Mouse (Mus musculus): ENCODE results near the gene Cth.
"Not testable (repeated sequence)": the region's sequence is repeated elsewhere in the genome, so short reads cannot be mapped to it uniquely, and the experiment has no call there.

The Cth gene

DNA sequence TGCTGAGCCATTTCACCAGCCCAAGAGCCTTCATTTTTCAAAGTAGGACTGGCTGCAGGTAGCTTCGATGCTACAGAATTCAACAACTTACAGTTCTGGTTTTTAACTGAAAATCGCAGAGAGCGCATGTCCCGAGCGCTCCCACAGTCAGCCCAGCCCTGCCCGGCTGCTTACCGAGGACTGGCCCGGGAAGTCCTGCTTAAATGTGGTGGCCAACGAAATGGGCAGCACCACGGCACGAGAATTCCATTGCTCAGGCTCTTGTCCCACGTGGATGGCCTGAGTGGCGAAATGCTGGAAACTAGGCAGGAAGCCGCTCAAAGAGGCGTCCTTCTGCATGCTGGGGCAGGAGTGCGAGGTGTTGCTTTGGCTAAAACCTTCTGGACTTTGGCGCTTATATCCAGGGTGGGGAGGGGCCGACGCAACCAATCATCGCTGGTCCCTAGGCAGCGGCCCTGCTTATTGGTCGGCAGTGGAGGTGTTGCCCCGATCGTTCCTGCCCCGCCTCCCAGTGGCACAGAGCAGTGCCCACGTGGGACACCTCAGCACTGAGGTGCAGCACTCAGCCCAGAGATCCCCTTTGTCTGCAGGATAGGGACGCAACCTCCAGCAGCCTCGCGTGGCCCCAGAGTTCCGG lies at the start of gene Cth:
Gene Cth, minus strand, starts transcription at position 386 of the 637 bp plus-strand sequence.
- DNase-seq (ENCODE audit: low read depth, low spot score): peak; percentile 74

DNA sequence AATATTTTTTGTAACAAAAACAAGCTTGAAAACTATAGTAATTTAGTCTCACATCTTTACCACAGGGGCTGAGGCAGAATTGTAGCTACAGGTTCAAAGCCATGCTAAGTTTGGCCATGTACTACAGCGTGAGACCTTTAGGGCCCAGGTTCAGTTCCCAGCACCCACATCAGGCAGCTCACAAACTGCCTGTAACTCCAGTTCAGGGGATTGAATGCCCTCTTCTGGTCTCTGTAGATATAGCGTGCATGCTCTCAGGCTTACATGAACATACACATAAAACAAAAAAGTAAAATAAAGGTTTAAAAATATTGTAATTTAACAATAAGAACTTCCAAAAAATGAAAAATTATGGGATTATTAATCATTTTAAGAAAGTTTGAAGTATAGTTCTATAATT lies 48.4 kb upstream of the Cth start:
- DNase-seq (ENCODE audit: low read depth, low spot score): no peak

DNA sequence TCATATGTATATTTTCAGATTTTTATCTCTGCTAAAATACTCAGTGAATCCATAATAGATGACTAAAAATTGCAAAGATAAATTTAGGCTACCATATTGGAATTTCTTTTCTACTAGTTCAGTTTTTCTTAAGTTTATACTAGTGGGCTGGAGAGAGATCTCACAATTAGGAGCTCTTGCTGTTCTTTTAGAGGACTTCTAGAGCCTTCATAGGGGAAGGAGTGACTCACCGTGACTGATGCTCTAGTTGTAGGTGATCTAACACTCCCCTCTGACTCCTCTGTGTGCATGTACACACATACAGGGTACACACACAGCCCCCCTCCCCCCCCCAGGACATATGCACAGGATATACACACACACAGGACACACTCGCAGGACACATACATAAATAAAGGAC lies 46.3 kb upstream of the Cth start:
- DNase-seq (ENCODE audit: low read depth, low spot score): no peak

DNA sequence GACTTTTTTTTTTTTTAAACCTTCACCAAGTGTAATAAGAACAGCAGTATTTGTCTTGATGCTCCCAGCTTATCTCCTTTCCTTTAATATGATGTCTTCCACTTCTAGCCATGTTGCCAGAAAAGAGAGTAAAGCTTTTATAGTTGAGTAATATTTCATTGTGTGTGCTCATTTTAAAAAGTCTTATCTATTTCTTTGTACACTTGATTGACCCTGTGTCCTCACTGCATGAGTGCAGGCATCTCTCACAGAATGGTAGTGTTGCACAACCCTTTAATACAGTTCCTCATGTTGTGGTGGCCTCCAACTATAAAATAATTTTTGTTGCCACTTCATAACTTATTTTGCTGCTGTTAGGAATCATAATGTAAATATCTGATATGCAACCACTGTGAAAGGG lies 32.4 kb upstream of the Cth start:
- no peak for DNase-seq (ENCODE audit: low read depth, low spot score)

DNA sequence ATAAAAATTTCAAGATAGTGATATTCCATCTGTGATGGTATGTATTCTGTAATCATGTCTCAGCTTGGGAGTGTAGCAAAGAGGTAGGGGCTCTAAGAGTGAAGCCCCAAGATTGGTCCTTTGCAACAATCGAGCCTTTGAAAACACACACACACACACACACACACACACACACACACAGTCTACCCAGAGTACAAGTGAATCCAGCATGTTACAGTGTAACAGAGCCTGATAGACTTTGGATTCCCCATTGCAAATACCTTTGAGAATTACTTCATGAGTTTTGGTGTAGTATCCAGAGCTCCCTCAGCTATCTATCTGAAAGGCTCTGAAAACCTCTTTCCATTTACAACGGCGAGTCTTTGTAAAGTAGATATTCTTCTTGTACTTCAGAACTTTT lies 31.3 kb upstream of the Cth start:
- no peak for DNase-seq (ENCODE audit: low read depth, low spot score)

DNA sequence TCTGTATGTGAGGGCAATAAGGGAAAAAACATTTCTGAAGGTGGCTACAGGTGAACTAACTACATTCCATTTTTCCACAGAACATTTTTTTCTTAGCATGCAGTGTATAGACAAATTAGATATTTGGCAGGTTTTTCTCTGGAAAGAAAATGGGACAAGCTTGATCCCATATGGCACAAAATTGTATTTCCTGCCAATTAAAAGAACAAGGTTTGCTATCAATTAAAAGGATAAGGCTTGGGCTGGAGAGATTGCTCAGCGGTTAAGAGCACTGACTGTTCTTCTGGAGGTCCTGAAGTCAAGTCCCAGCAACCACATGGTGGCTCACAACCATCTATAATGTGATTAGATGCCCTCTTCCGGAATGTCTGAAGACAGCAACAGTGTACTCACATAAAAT lies 30.6 kb upstream of the Cth start:
- no peak for DNase-seq (ENCODE audit: low read depth, low spot score)

DNA sequence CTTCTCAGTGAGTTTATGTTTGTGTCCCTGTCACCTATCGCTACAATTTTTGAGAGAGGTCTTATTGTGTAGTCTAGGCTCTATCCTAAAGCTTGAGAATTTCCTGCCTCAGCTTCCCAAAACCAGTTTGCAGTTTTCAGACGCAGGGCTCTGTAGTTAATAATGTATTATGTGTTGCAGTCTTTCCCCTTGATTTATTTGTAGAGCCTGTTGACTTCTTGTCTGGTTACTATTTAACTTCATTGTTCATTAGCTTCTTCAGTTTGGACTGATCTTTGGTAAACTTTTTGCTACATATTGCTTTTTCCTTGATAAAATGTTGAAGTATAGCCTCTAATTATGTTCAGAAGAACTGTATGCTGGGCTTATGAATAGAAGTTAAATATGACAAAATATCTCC lies 27.8 kb upstream of the Cth start:
- DNase-seq (ENCODE audit: low read depth, low spot score): no peak

DNA sequence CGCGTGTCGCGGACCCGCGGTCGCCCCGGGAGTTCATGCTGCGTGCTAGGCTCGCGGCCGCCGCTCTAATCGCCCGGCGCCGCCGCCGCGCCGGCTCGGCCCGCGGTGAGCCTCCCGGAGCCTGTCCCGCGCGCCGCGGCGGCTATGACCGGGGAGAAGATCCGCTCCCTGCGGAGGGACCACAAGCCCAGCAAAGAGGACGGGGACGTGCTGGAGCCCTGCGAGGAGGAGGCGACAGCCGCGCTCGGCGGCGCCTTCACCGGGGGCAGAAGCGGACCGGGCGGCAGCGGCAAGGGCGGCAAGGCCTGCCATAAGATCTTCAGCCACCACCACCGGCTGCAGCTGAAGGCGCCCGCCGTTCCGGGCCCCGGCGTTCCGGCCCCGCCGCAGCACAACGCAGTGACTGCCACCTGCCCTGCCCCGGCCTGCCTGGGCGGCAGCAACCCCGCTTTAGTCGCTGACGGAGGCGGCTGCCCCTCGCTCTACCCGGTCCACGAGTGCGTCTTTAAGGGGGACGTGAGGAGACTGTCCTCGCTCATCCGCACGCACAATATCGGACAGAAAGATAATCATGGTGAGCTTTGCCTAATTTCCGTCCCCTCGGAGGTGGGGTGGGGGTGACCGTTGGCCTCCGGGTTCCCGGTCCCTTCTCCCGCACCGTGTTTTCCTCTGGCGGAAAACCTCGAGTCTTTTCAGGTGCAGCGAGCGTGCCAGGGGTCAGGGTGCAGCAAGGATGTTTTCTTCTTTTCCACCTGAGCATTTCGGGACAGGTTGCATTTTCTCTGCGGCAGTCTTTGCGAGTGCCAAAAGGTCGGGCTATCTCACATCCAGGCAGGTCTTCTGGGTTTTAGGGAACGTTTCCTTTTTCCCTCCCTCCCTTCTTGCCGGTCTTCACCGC lies 22.8 kb upstream of the Cth start:
- no peak for DNase-seq (ENCODE audit: low read depth, low spot score)

DNA sequence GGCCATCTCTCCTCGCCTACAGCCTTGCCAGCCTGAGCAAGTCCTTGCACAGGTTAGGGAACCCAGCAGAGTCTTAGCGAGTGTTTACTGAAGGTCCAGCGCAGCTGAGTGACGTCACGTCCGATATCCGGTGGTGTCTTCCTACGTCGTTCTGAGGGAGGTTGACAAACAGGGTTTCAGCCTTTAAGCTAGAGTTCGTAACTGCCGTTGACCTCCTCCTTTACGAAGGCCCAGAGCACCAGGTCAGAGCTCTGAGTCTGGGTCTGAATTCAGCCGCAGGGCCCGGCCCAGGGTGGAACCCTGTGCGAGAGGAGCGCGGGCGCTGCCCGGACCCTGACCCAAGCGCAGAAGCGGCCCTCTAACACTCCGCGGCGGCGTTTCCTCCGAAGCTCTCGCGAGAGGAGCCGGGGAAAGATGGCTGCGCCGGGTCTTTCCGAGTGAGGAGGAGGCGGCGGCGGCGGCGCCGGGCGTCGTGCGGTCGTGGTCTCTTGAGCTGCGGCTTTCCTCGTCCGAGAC lies 22.0 kb upstream of the Cth start, which contains the start of gene Ankrd13c:
Gene Ankrd13c, plus strand, starts transcription at position 397 of the 516 bp plus-strand sequence.
- DNase-seq (ENCODE audit: low read depth, low spot score): peak; percentile 92

DNA sequence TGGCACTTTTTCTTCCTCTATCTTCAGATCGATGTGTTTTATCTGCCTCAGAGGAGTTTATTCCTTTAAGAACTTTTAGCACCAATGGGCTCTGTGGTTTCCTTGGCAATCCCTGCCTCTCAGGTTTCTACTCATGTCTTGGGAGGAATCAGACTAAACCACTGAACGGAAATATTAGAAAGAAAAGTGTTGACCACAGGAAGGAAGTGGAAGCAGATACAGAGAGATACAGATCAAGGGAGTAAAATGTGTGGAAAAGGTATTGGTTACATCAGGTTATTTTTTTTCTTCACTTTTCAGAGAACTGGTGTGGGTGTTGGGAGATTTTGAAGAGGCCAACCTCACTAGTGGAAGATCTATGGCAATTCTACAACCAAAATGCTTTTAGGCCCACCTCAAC lies 13.7 kb upstream of the Cth start:
- no peak for DNase-seq (ENCODE audit: low read depth, low spot score)

DNA sequence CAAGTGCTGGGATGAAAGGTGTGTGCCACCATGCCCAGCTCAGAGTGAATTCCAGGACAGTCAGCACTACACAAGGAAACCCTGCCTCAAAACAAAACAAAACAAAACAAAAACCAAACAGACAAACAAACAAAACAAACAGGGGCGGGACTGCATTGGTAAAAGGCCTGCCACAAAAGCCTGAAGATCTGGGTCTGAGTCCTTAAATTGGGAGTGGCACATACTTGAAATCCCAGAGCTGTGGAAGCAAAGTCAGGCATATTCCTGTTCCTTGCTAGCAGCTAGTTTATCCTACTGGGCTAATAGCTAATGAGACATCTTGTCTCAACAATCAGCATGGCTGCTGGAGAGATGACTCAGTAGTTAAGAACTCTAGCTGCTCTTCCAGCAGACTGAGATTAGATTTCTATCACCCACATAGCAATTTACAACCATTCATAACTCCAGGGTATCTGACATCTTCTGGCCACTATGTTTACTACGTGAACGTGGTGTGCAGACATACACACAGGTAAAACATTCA lies 9.5 kb upstream of the Cth start:
- no peak for DNase-seq (ENCODE audit: low read depth, low spot score)

DNA sequence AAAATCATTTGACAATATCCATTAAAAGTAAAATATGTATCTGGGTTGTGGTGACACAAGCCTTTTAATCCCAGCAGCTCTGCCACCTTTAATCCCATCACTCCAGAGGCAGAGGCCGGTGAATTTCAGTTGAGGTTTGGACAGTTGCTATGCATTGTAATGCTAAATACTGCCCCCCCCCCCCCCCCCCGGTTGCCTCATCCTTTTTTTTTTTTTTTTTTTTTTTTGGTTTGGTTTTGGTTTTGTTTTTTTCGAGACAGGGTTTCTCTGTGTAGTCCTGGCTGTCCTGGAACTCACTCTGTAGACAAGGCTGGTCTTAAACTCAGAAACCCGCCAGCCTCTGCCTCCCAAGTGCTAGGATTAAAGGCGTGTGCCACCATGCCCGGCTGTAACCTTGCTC lies 8.3 kb upstream of the Cth start:
- DNase-seq (ENCODE audit: low read depth, low spot score): not testable (repeated sequence)

DNA sequence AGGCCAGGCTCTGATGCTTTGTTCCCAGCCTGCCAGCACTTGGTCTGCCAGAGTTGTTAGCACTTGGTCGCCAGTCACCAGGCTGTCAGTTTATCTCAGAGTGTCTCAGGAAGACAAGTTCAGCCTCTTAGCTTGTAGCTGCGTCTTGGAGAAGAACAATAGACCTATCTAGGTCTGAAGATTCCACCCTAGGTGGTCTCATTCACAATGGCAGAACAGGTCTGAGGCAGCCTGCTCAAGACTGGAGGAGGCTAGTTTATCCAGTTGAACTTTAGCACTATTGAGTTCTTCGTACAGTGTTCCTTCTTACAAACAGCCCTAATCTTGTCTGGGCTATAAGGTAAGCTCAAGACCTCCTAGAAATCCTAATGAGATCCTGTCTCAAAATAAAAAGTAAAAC lies 7.2 kb upstream of the Cth start:
- DNase-seq (ENCODE audit: low read depth, low spot score): no peak

DNA sequence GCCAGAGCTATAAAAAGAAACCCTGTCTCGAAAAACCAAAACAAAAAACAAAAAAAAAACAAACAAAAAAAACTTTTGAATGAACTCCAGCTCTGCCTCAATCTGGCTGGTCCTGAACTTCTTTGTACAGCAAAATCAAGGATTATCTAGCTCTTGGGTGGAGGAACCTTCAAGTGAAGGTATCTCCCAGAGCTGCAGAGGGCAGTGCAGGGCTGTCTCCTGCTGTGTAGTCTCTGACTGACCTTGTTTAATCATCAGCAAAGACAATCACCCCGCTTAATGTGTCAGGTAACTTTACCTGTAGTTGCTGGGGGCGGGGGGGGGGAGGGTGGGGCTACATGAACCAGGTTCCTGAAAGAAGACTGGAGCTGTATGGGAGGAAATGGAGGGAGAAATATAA lies 6.7 kb upstream of the Cth start:
- DNase-seq (ENCODE audit: low read depth, low spot score): no peak

DNA sequence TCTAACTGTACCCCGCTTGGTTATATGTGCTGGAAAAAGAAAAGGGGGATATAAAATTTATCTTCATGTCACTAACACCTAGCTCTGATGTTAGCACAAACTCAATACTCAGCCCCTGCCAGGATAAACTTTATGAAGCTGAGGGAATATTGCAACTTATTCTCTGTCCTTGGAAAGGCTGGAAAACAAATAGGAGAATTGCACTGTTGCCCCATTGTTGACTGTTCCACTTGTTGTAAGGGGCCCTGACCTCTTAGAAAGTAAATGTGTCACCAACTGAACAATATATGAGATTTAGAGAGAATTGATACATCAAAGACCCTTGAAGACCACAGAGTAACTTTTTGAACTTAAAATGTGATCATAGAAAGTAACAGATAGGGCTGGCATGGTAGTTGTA lies 4.5 kb upstream of the Cth start:
- DNase-seq (ENCODE audit: low read depth, low spot score): no peak

DNA sequence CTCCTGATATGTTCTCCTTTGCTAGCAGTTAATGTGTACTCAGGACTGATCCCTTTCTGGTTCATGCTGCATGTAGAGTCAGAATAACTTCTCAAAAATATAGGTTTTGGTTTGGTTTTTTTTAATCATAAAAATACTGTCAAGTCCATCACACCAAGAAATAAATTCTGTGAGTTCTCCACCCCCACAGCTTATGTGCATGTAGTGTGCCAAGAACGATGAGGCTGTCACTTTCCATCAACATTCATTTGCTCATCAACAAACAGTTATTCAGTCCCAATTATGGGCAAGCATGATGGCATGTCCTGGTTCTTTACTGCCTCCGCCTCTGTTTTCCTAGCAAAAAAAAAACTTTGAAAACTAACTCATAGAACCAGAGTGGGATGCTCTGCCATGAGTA lies 3.9 kb upstream of the Cth start:
- no peak for DNase-seq (ENCODE audit: low read depth, low spot score)

DNA sequence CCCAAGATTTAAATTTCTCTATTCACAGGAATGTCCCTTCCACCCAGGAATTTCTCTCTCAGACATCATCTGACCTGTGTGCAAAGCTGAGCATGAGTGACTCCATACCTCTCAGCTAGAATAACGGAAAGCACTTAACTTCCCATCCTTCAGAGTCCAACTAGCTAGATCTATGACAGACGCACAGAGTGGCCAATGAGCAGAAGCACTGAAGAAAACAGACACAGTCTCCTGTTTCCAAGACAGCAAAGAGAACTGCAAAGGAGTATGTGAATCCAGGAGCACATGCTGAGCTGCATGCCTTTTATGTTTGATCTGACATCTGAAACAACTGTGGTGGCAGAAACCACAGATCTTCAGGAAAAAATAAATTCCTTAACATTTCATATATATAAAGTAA lies 1.9 kb upstream of the Cth start:
- no peak for DNase-seq (ENCODE audit: low read depth, low spot score)

DNA sequence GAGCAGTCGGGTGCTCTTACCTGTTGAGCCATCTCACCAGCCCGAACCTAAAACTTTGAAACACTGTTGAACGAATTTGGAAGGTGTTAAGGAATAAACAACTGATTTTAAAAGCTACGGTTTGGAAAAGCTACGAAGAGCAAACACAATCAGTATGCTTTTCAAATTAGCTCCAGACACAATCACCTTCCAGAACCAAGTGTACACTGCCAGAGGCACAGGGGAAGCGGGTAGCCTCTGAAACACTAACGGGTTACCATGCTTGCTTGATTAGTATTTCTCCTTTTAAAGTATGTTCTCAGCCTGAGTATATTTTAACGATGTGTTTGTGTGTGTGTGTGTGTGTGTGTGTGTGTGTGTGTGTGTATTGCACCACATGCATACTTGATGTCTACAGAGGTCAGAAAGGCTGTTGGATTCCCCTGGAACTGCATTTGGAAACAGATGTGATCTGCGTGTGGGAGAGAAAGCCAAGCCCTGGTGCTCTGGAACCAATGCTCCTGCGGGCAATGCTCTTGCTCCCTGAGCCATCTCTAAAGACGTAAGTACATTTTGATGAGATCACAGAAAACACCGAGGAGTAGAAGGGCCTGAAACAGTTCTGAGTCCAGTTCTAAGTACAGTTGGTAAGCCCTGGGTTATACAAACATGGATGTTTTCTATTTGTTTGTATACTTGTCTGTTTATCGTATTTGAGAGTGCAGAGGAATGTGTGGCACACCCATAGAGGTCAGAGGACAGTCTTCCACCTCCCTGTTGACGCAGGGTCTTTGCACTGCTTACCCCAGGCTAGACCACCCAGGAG lies 1.0 kb upstream of the Cth start:
- DNase-seq (ENCODE audit: low read depth, low spot score): no peak

DNA sequence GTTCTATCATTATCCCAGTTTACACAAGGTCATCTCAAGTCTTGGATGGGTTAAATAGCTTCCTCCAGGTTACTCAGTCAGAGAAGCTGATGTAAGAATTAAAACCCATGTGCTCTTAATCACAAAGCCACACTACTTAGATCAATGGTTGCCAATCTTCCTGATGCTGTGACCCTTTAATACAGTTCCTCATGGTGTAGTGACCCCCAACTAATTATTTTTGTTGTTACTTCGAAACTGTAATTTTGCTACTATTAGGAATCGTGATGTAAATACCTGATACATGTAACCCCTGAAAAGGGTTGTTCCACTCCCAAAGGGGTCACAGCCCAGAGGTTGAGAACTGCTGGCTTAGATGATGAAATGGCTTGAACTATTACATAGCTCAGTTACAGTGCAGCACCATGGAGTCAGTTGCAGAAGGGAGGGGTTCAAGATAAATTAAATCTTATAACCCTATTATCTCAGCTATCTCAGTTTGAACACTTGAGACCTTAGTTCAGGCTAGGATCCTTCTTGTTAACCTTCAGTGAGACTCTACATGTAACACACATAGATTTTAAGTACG lies 1.5 kb downstream of the Cth start:
- no peak for DNase-seq (ENCODE audit: low read depth, low spot score)

DNA sequence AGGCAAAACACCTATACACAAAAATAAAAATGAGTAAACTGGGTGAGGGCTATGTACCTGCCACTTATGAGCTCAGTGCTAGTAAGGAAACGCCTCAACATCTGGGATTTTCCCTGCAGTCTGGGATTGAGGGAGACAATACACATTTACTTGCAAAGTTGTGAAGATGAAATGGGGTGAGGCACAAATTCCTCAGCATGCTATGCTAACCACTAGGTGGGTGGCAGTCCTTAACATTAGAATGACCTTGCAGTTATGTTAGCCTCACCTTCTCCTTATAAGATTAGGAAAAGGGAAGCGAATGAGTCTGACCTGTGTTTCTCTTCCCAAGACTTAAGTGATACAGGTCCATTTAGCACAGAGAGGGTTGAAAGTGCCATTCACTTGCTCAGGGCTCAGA lies 3.5 kb downstream of the Cth start:
- DNase-seq (ENCODE audit: low read depth, low spot score): no peak

DNA sequence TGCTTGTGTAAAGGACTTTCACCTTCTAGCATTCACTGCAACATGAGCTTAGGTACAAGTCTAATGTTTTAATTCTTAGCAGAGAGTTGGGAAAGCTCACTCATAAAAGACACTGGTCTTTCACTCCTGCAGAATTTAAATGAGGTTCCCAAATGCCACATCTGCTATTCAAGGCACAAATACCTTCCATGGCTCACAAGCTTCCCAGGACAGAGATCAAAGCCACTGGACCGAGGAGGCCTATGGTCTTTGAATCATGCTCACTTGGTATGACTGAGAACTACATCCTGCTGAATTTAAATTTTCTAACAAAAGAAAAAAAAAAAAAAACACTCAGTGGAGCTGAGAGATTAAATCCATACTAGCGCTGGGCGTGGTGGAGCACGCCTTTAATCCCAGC lies 8.5 kb downstream of the Cth start:
- DNase-seq (ENCODE audit: low read depth, low spot score): no peak

DNA sequence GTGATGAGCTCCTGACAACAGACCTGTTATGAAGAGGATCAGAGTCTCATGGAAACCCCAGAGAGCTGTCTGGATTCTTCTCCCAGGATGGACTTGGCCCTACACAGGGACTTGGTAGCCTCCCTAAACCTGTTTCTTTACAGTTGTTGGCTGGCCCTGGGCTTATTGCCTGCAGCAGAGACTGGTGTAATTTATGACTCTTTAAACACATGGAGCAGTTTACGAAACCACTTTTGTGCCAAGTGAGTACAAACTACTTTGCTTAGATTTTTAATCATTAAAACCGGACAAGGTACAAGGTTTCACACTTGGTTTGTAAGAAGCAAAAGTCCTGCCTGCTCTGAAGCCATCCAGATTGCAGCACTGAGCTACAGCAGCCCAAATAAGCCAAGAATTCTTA lies 12.7 kb downstream of the Cth start:
- DNase-seq (ENCODE audit: low read depth, low spot score): no peak

Data from retina, adult 2 months (tissue).